Mouse (Mus musculus): ENCODE data around the gene Tpi1. TPM values are rescaled to one million over a fixed set of nuclear protein-coding genes. Genes with fewer than 3 reads are reported as not detected.

The Tpi1 gene
- polyA plus RNA-seq, 2 experiments from 2014 or later, result 65.7 to 90.0 TPM

- ATAC-seq, result peak; percentile 72
These were observed 44.9 kb downstream of the Tpi1 start, which contains the start of gene Eno2 for GRCm38 (mm10) chr6:124769101-124769765. Gene Eno2, minus strand, starts transcription at chr6:124769673.

- peak; percentile 8 for ATAC-seq
These were observed 45.4 kb downstream of the Tpi1 start for GRCm38 (mm10) chr6:124768704-124769044.

GRCm38 (mm10) chr6:124767920-124768703 lies 46.0 kb downstream of the Tpi1 start:
- peak; percentile 33 for ATAC-seq

GRCm38 (mm10) chr6:124767536-124767919 lies 46.6 kb downstream of the Tpi1 start:
- ATAC-seq, result no peak

GRCm38 (mm10) chr6:124765951-124766350 lies 48.1 kb downstream of the Tpi1 start:
- no peak for ATAC-seq

Other genes starting within 250 kb of the Tpi1 start
- gene C1rb, start 244.0 kb downstream of the Tpi1 start, polyA plus RNA-seq (2017; shearing (Covaris generic)), result not detected
- gene C1s2, start 178.2 kb downstream of the Tpi1 start, polyA plus RNA-seq (2017; shearing (Covaris generic)), result not detected
- gene Lpcat3, start 151.3 kb downstream of the Tpi1 start, polyA plus RNA-seq (2017; shearing (Covaris generic)), result 10 to 100 TPM; 33.5 to 35.0 TPM
- gene Emg1, start 102.1 kb downstream of the Tpi1 start, polyA plus RNA-seq (2017; shearing (Covaris generic)), result 100 to 1,000 TPM; 465 to 483 TPM
- gene Phb2, start 102.0 kb downstream of the Tpi1 start, polyA plus RNA-seq (2017; shearing (Covaris generic)), result 10 to 100 TPM; 56.1 to 59.9 TPM
- gene Ptpn6, start 75.6 kb downstream of the Tpi1 start, polyA plus RNA-seq (2017; shearing (Covaris generic)), result 100 to 1,000 TPM; 187 to 310 TPM
- 100 to 1,000 TPM; 509 to 554 TPM for gene Grcc10, start 72.9 kb downstream of the Tpi1 start, polyA plus RNA-seq (2017; shearing (Covaris generic))
- under 1 TPM in 1 of 2 experiments, not detected in 1; 0.36 TPM for gene Gm45234, start 58.3 kb downstream of the Tpi1 start, polyA plus RNA-seq (2017; shearing (Covaris generic))
- 1 to 10 TPM; 4.4 to 4.8 TPM for gene Atn1, start 57.8 kb downstream of the Tpi1 start, polyA plus RNA-seq (2017; shearing (Covaris generic))
- 1 to 10 TPM; 3.0 to 9.9 TPM for gene Eno2, start 44.6 kb downstream of the Tpi1 start, polyA plus RNA-seq (2017; shearing (Covaris generic))
- gene Lrrc23, start 34.6 kb downstream of the Tpi1 start, polyA plus RNA-seq (2017; shearing (Covaris generic)), result 1 to 10 TPM; 1.1 to 2.7 TPM
- 1 to 10 TPM; 1.7 to 3.4 TPM for gene Spsb2, start 5.6 kb downstream of the Tpi1 start, polyA plus RNA-seq (2017; shearing (Covaris generic))
- gene Usp5, start 15.2 kb upstream of the Tpi1 start, polyA plus RNA-seq (2017; shearing (Covaris generic)), result 100 to 1,000 TPM in 1 of 2 experiments, 10 to 100 TPM in 1; 77.2 to 154 TPM
- 10 to 100 TPM in 1 of 2 experiments, 1 to 10 TPM in 1; 8.0 to 27.1 TPM for gene Cdca3, start 15.3 kb upstream of the Tpi1 start, polyA plus RNA-seq (2017; shearing (Covaris generic))
- not detected for gene Gnb3, start 26.0 kb upstream of the Tpi1 start, polyA plus RNA-seq (2017; shearing (Covaris generic))
- under 1 TPM in 1 of 2 experiments, not detected in 1; 0.11 TPM for gene P3h3, start 43.5 kb upstream of the Tpi1 start, polyA plus RNA-seq (2017; shearing (Covaris generic))
- gene Gpr162, start 49.7 kb upstream of the Tpi1 start, polyA plus RNA-seq (2017; shearing (Covaris generic)), result not detected
- 100 to 1,000 TPM; 268 to 648 TPM for gene Cd4, start 73.9 kb upstream of the Tpi1 start, polyA plus RNA-seq (2017; shearing (Covaris generic))
- 10 to 100 TPM; 19.0 to 29.0 TPM for gene Lag3, start 97.4 kb upstream of the Tpi1 start, polyA plus RNA-seq (2017; shearing (Covaris generic))
- gene Ptms, start 105.8 kb upstream of the Tpi1 start, polyA plus RNA-seq (2017; shearing (Covaris generic)), result 10 to 100 TPM in 1 of 2 experiments, 1 to 10 TPM in 1; 5.4 to 10.6 TPM
- 10 to 100 TPM; 39.0 to 40.7 TPM for gene Mlf2, start 117.1 kb upstream of the Tpi1 start, polyA plus RNA-seq (2017; shearing (Covaris generic))
- gene Cops7a, start 151.2 kb upstream of the Tpi1 start, polyA plus RNA-seq (2017; shearing (Covaris generic)), result 10 to 100 TPM; 66.2 to 93.4 TPM
- gene Pianp, start 182.4 kb upstream of the Tpi1 start, polyA plus RNA-seq (2017; shearing (Covaris generic)), result under 1 TPM in 1 of 2 experiments, not detected in 1; 0.15 TPM
- 1 to 10 TPM; 3.9 to 4.4 TPM for gene Zfp384, start 194.8 kb upstream of the Tpi1 start, polyA plus RNA-seq (2017; shearing (Covaris generic))
- gene Ing4, start 225.5 kb upstream of the Tpi1 start, polyA plus RNA-seq (2017; shearing (Covaris generic)), result 10 to 100 TPM; 48.3 to 64.6 TPM
- gene Acrbp, start 235.4 kb upstream of the Tpi1 start, polyA plus RNA-seq (2017; shearing (Covaris generic)), result 10 to 100 TPM; 24.6 to 25.9 TPM

Data from CD4-positive, CD25-positive, alpha-beta regulatory T cell, adult 4 months (primary cell).